In genomic region chrX:23388716-23389115, GRCm38 (mm10) we compare ENCODE assay signal across 25 mouse cellular contexts. TPM values are rescaled to one million over a fixed set of nuclear protein-coding genes. Genes with fewer than 3 reads are reported as not detected.
"Had no signal": no experiment of that assay in that cellular context is flagged by ENCODE, and none has a peak within 500 bp of the region (broad histone marks: within the 10 kb centered on the region; RNA-seq: fewer than 3 reads in every experiment).

No protein-coding gene starts in this region.

- ATAC-seq: hindbrain, embryonic 16.5 days; inflammation-experienced regulatory T-cells, adult 6 months had no signal

- H3K4me3 ChIP-seq: gastrocnemius, adult 2 months; heart, embryonic 10.5 days; heart, embryonic 12.5 days; hindbrain, embryonic 10.5 days; hindbrain, embryonic 12.5 days; layer of hippocampus, adult 2 months; limb, embryonic 10.5 days; limb, embryonic 12.5 days; liver, embryonic 13.5 days; liver, embryonic 15.5 days had no signal

- H3K36me3 ChIP-seq: heart, embryonic 10.5 days; heart, embryonic 12.5 days; hindbrain, embryonic 10.5 days; hindbrain, embryonic 12.5 days; limb, embryonic 10.5 days; limb, embryonic 12.5 days; liver, embryonic 13.5 days; liver, embryonic 15.5 days had no signal

- H3K9me3 ChIP-seq: heart, embryonic 10.5 days; heart, embryonic 12.5 days; hindbrain, embryonic 10.5 days; hindbrain, embryonic 12.5 days; limb, embryonic 10.5 days; limb, embryonic 12.5 days; liver, embryonic 13.5 days; liver, embryonic 15.5 days had no signal

- H3K27ac ChIP-seq: gastrocnemius, adult 2 months; heart, embryonic 10.5 days; hindbrain, embryonic 10.5 days; hindbrain, embryonic 12.5 days; hindbrain, embryonic 14.5 days; layer of hippocampus, adult 2 months; limb, embryonic 10.5 days; limb, embryonic 12.5 days; liver, embryonic 13.5 days; liver, embryonic 15.5 days had no signal

- H3K9ac ChIP-seq: heart, embryonic 12.5 days; hindbrain, embryonic 12.5 days; hindbrain, embryonic 14.5 days; limb, embryonic 12.5 days; liver, embryonic 13.5 days; liver, embryonic 15.5 days had no signal

- H3K4me1 ChIP-seq: heart, embryonic 10.5 days; heart, embryonic 12.5 days; hindbrain, embryonic 10.5 days; hindbrain, embryonic 12.5 days; limb, embryonic 10.5 days; limb, embryonic 12.5 days; liver, embryonic 13.5 days; liver, embryonic 15.5 days had no signal

- DNase-seq: gastrocnemius, adult 2 months; gastrocnemius, postnatal 10 days; gastrocnemius, postnatal 25 days; heart, adult 18-20 months; heart, postnatal 10 days; heart, postnatal 4 days; kidney, adult 11 months; kidney, adult 9 months; kidney, postnatal 10 days; kidney, postnatal 25 days; kidney, postnatal 4 days; liver, embryonic 13.5 days had no signal

- H3K4me2 ChIP-seq: heart, embryonic 12.5 days; hindbrain, embryonic 12.5 days; hindbrain, embryonic 14.5 days; limb, embryonic 12.5 days; liver, embryonic 11.5 days; liver, embryonic 13.5 days; liver, embryonic 15.5 days had no signal

- H3K27me3 ChIP-seq: heart, embryonic 12.5 days; hindbrain, embryonic 12.5 days; limb, embryonic 12.5 days; liver, embryonic 13.5 days; liver, embryonic 15.5 days had no signal

RNA-seq across cellular contexts. Expression of gene Klhl13, which starts 23.8 kb away (rescaled TPM):
- total RNA-seq: granulocyte monocyte progenitor cell, adult 5-6 weeks had no signal
- polyA plus RNA-seq: inflammation-experienced regulatory T-cells, adult 6 months had no signal
